Mouse (Mus musculus) midbrain, embryonic 15.5 days (tissue): ENCODE measurements at regions not wholly inside any gene's neighbourhood (a gene's known extent, or its start where the extent isn't known, plus 50 kb on each side); places are given as distances from the start of the nearest gene placed in this dataset.

ENCODE experiments used
- ATAC-seq: fragments of 200-750 bp; cut with Nextera tagmentation; replicated peaks from 2 replicates; pipeline ENCODE4 v1.8.0; 2017; ENCODE audit warnings: moderate TSS enrichment
- H3K27ac ChIP-seq: fragments of 300-500 bp; sonication (generic); 2 replicates; pipeline ENCODE4 v1.5.1; 2015; ENCODE audit warnings: mild to moderate bottlenecking, inconsistent platforms
- H3K27me3 ChIP-seq: fragments of 300-500 bp; sonication (generic); replicated peaks from 2 replicates; pipeline ENCODE4 v1.6.1; 2015; ENCODE audit warnings: inconsistent platforms
- H3K36me3 ChIP-seq: fragments of 300-500 bp; sonication (generic); replicated peaks from 2 replicates; pipeline ENCODE4 v1.6.1; 2015; ENCODE audit warnings: inconsistent platforms
- H3K4me1 ChIP-seq: fragments of 300-500 bp; sonication (generic); 2 replicates; pipeline ENCODE4 v1.6.1; 2015; ENCODE audit warnings: inconsistent platforms
- H3K4me2 ChIP-seq: fragments of 300-500 bp; sonication (generic); 2 replicates; pipeline ENCODE4 v1.6.1; 2015; ENCODE audit warnings: inconsistent platforms, mild to moderate bottlenecking, moderate library complexity
- H3K4me3 ChIP-seq: fragments of 300-500 bp; sonication (generic); 2 replicates; pipeline ENCODE4 v1.5.1; 2015; ENCODE audit warnings: mild to moderate bottlenecking, inconsistent platforms
- H3K9ac ChIP-seq: fragments of 300-500 bp; sonication (generic); 2 replicates; pipeline ENCODE4 v1.6.1; 2015; ENCODE audit warnings: mild to moderate bottlenecking, inconsistent platforms
- H3K9me3 ChIP-seq: fragments of 300-500 bp; sonication (generic); 2 replicates; pipeline ENCODE4 v1.6.1; 2016; ENCODE audit warnings: inconsistent platforms
- WGBS: fragments of 180-500 bp; shearing (Covaris S2); methylation state at CpG from one replicate; pipeline ENCODE4 v1.1.7; 2015; ENCODE audit warnings: mixed read lengths; 5-methylcytosine and 5-hydroxymethylcytosine counted together

DNA sequence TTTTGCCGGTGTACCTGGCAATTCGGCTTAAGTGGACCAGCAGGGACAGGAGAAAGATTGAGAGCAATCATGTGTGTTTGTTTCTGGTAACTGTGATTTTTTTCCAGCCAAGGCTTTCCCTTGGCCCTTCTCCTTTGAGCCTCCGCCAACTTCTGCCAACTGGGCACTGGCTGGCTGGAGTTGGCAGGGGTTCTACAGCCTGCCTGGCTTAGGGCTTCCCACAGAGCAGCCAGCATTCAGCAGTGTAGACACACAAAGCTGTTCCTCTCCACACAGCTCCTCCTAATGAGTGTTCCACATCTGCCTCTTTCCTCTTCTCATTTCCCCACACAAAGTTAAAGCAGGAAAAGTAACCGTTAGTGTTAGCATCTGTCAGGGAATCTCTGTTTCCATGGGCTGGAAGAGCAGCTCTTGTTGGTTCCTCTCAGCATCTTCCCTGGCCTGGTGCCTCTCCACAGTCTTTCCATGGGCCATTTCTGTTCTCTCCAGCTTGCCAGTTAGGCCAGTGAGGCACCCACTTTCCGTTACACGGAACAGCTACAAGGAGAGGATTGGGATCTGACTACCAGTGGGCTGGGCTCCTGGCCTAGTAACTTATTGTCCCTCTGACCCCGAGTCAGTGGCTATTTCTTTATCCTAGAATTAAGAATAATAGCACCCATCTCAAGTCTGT is 68.0 kb upstream of the Rbm24 start:
- H3K36me3 ChIP-seq, result no peaks in the 10 kb centered on the region
- no peak; the same call in 1 of the 2 replicates for ATAC-seq
- H3K27me3 ChIP-seq, result no peaks in the 10 kb centered on the region
- 55% methylated on average over 7 of the region's 7 CpGs for WGBS
- peak overlapping the region; percentile 66 for H3K27ac ChIP-seq
- no peak overlapping the region for H3K4me2 ChIP-seq
- H3K9me3 ChIP-seq, result no peaks in the 10 kb centered on the region
- H3K4me1 ChIP-seq, result 0 out of 2 replicates have a peak, but pooled peaks cover 3% of the 10 kb centered on the region
- H3K9ac ChIP-seq, result no peak overlapping the region
- no peak overlapping the region for H3K4me3 ChIP-seq

GRCm38 (mm10) chr13:46355306-46355705 is 62.9 kb upstream of the Rbm24 start:
- no peaks in the 10 kb centered on the region for H3K4me1 ChIP-seq
- no peaks in the 10 kb centered on the region for H3K36me3 ChIP-seq
- no peak overlapping the region for H3K4me3 ChIP-seq
- no peaks in the 10 kb centered on the region for H3K9me3 ChIP-seq
- H3K4me2 ChIP-seq, result no peak overlapping the region
- no peak for ATAC-seq
- no peak overlapping the region for H3K27ac ChIP-seq
- no peak overlapping the region for H3K9ac ChIP-seq
- H3K27me3 ChIP-seq, result no peaks in the 10 kb centered on the region
- WGBS, result 76% methylated on average over 3 of the region's 3 CpGs

DNA sequence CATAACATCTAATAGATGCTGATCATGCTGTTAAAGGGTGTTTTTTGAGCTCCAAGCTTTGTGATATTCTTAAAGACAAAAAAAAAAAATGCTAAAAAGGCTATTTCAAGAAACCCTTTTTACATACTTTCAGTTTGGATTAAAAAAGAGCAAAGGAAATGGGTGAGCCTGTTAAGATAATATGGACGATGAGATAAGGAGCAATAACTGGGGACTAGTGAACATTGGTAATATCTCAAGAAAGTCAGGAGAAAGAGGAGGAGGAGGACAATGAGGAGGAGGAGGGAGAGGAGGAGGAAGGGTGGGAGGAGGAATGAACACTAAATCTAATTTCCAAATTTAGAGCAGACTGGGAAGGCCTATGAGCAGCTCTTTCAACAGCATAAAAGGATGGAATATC is 62.3 kb upstream of the Rbm24 start:
- Histone ChIP-seq H3K4me3 (no peak overlapping the region), H3K4me2 (no peak overlapping the region), H3K9me3 (no peaks in the 10 kb centered on the region), H3K9ac (no peak overlapping the region), H3K27ac (no peak overlapping the region), H3K36me3 (no peaks in the 10 kb centered on the region), H3K4me1 (peaks cover 3% of the 10 kb centered on the region), H3K27me3 (no peaks in the 10 kb centered on the region)
- WGBS, result 84% methylated on average over 1 of the region's 1 CpGs
- ATAC-seq, result no peak

DNA sequence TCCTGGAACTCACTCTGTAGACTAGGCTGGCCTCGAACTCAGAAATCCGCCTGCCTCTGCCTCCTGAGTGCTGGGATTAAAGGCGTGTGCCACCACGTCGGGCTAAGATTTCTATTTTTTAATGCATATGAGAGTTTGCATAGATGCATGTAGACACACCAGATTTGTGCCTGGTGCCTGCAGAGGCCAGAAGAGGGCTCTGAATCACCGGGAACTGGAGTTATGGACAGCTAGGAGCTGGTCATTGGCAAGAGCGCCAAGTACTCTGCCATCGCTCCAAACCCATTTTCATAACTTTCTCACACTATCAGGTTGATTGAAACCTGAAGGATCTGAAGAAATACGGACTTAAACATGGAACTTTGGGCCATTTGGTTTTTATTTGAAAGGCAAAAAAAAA is 61.2 kb upstream of the Rbm24 start:
- Histone ChIP-seq H3K27me3 (no peaks in the 10 kb centered on the region), H3K27ac (no peak overlapping the region), H3K9me3 (no peaks in the 10 kb centered on the region), H3K4me3 (no peak overlapping the region), H3K4me2 (no peak overlapping the region), H3K9ac (no peak overlapping the region), H3K36me3 (no peaks in the 10 kb centered on the region), H3K4me1 (peaks cover 7% of the 10 kb centered on the region)
- WGBS, result 93% methylated on average over 9 of the region's 9 CpGs
- ATAC-seq, result no peak

- no peaks in the 10 kb centered on the region for H3K36me3 ChIP-seq
- no peak overlapping the region for H3K9ac ChIP-seq
- no peak for ATAC-seq
- H3K9me3 ChIP-seq, result no peaks in the 10 kb centered on the region
- H3K4me3 ChIP-seq, result no peak overlapping the region
- no peaks in the 10 kb centered on the region for H3K27me3 ChIP-seq
- H3K4me2 ChIP-seq, result no peak overlapping the region
- H3K27ac ChIP-seq, result peak overlapping the region; percentile 49; the same call in 1 of the 2 replicates
- WGBS, result 69% methylated on average over 12 of the region's 12 CpGs
- peaks cover 7% of the 10 kb centered on the region for H3K4me1 ChIP-seq
These were observed 57.6 kb upstream of the Rbm24 start for GRCm38 (mm10) chr13:46360495-46361120.

- Histone ChIP-seq H3K4me1 (peaks cover 7% of the 10 kb centered on the region), H3K27ac (no peak overlapping the region), H3K9me3 (no peaks in the 10 kb centered on the region), H3K4me3 (no peak overlapping the region), H3K9ac (no peak overlapping the region), H3K4me2 (no peak overlapping the region), H3K36me3 (no peaks in the 10 kb centered on the region), H3K27me3 (no peaks in the 10 kb centered on the region)
- 93% methylated on average over 13 of the region's 13 CpGs for WGBS
- no peak for ATAC-seq
These were observed 54.6 kb upstream of the Rbm24 start for GRCm38 (mm10) chr13:46363456-46364201.

DNA sequence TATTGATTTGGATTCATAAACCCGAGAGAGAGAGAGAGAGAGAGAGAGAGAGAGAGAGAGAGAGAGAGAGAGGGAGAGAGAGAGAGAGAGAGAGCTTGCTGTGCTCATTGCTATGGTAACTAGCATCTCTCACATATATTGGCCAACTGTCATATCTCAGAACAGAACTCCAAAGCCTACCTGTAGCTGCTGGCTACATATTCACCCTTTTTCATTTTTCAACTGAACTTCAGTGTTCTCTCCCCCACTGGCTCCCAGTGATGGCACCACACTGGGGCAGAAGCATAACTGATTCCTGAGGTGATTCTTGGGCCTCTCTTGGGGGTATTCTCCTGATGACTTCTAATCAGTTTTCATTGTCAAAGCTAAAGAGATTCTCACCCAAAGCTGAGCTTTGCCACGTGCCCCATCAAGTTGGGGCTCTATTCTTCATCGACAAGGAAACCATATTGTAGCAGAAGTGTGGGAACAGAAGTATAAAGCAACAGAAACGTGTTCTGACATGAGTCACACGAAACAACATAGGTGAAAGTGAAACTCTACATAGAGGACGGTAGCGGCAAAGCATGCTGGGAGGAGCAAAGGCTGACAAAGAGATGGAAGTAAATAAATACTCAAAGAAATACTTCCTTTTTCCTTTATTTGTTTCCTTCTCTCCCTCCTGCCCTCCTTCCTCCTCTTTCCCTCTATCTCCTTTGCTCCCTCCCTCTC is 53.9 kb upstream of the Rbm24 start:
- Histone ChIP-seq H3K9ac (no peak overlapping the region), H3K4me2 (no peak overlapping the region), H3K36me3 (no peaks in the 10 kb centered on the region), H3K27ac (no peak overlapping the region), H3K27me3 (no peaks in the 10 kb centered on the region), H3K4me1 (peaks cover 7% of the 10 kb centered on the region), H3K9me3 (no peaks in the 10 kb centered on the region), H3K4me3 (no peak overlapping the region)
- ATAC-seq, result no peak
- 85% methylated on average over 7 of the region's 7 CpGs for WGBS

DNA sequence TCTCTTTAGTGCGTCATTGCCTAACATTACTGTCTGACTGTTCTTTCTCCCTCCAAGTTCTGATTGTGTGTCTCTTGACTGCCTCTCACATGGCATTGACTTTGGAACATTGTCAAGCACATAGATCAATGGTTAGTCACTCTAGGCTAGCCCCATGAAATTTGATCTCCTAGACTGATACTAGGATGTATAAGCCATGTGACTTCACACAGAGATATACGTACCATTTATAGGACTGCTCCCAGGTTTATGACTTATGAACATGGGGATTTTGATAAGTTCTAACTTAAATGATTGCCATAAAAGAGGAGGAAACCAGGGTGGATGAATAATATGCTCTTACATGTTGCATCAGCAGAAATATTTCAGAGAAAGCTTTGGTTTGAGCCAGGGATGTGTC is 52.9 kb upstream of the Rbm24 start:
- WGBS, result 92% methylated on average over 2 of the region's 2 CpGs
- H3K27ac ChIP-seq, result no peak overlapping the region
- no peak for ATAC-seq
- H3K4me1 ChIP-seq, result peaks cover 7% of the 10 kb centered on the region
- H3K9ac ChIP-seq, result no peak overlapping the region
- H3K4me3 ChIP-seq, result no peak overlapping the region
- no peaks in the 10 kb centered on the region for H3K36me3 ChIP-seq
- no peaks in the 10 kb centered on the region for H3K9me3 ChIP-seq
- H3K27me3 ChIP-seq, result no peaks in the 10 kb centered on the region
- H3K4me2 ChIP-seq, result no peak overlapping the region
